Mouse (Mus musculus) CD4-positive, CD25-positive, alpha-beta regulatory T cell, adult 9 weeks (primary cell): ENCODE measurements around the gene Zfp764. TPM values are rescaled to one million over a fixed set of nuclear protein-coding genes. Genes with fewer than 3 reads are reported as not detected.

ENCODE experiments used
- polyA plus RNA-seq: library from polyadenylated mRNA; unstranded; fragments of 100-300 nt; shearing (Covaris generic); gene quantifications from one replicate; pipeline ENCODE4 v1.2.1, GENCODE M21; 2017

Zfp764 gene
- 17.3 TPM for polyA plus RNA-seq

GRCm38 (mm10) chr7:127406002-127406987 lies at the start of gene Zfp764:
TSS of gene Zfp764 (minus strand) at chr7:127406822.

GRCm38 (mm10) chr7:127448521-127449300 lies 42.1 kb upstream of the Zfp764 start, which contains the start of gene Zfp689:
TSS of gene Zfp689 (minus strand) at chr7:127449158.

GRCm38 (mm10) chr7:127421388-127422191 lies 15.0 kb upstream of the Zfp764 start, which contains the start of gene Zfp688:
TSS of gene Zfp688 (minus strand) at chr7:127422068.

GRCm38 (mm10) chr7:127393157-127393943 lies 13.3 kb downstream of the Zfp764 start, which contains the start of gene E430018J23Rik:
TSS of gene E430018J23Rik (minus strand) at chr7:127393629.

GRCm38 (mm10) chr7:127386641-127387392 lies 19.8 kb downstream of the Zfp764 start, which contains the start of gene 9130019O22Rik:
TSS of gene 9130019O22Rik (minus strand) at chr7:127387166.

GRCm38 (mm10) chr7:127375271-127376245 lies 31.1 kb downstream of the Zfp764 start, which contains the start of gene Zfp747:
TSS of gene Zfp747 (minus strand) at chr7:127376050.

Other genes with a start within 250 kb of the Zfp764 start
- gene Cd2bp2, start 210.8 kb downstream of the Zfp764 start, polyA plus RNA-seq = 81.8 TPM
- 12.7 TPM for gene Tbc1d10b, start 198.4 kb downstream of the Zfp764 start, polyA plus RNA-seq
- 22.7 TPM for gene Mylpf, start 197.9 kb downstream of the Zfp764 start, polyA plus RNA-seq
- 16.5 TPM for gene Zfp553, start 173.8 kb downstream of the Zfp764 start, polyA plus RNA-seq
- gene Sept1, start 173.7 kb downstream of the Zfp764 start, polyA plus RNA-seq = 607 TPM
- 0.60 TPM for gene Zfp771, start 162.5 kb downstream of the Zfp764 start, polyA plus RNA-seq
- gene Dctpp1, start 146.1 kb downstream of the Zfp764 start, polyA plus RNA-seq = 51.4 TPM
- 12.5 TPM for gene Sephs2, start 132.8 kb downstream of the Zfp764 start, polyA plus RNA-seq
- gene Itgal, start 110.6 kb downstream of the Zfp764 start, polyA plus RNA-seq = 375 TPM
- gene Zfp768, start 61.2 kb downstream of the Zfp764 start, polyA plus RNA-seq = 0.35 TPM
- gene Zfp747, start 30.8 kb downstream of the Zfp764 start, polyA plus RNA-seq = 24.7 TPM
- gene 9130019O22Rik, start 19.7 kb downstream of the Zfp764 start, polyA plus RNA-seq = 9.9 TPM
- 6.4 TPM for gene E430018J23Rik, start 13.2 kb downstream of the Zfp764 start, polyA plus RNA-seq
- gene Zfp688, start 15.2 kb upstream of the Zfp764 start, polyA plus RNA-seq = 48.9 TPM
- gene Zfp689, start 42.3 kb upstream of the Zfp764 start, polyA plus RNA-seq = 11.8 TPM
- gene Prr14, start 52.8 kb upstream of the Zfp764 start, polyA plus RNA-seq = 141 TPM
- gene Fbrs, start 72.4 kb upstream of the Zfp764 start, polyA plus RNA-seq = 9.0 TPM
- 81.0 TPM for gene Srcap, start 105.2 kb upstream of the Zfp764 start, polyA plus RNA-seq
- 10.2 TPM for gene Gm42715, start 112.8 kb upstream of the Zfp764 start, polyA plus RNA-seq
- gene Tmem265, start 154.6 kb upstream of the Zfp764 start, polyA plus RNA-seq = 14.8 TPM
- 112 TPM for gene Phkg2, start 166.5 kb upstream of the Zfp764 start, polyA plus RNA-seq
- gene Ccdc189, start 181.8 kb upstream of the Zfp764 start, polyA plus RNA-seq = 0.48 TPM
- gene Rnf40, start 181.9 kb upstream of the Zfp764 start, polyA plus RNA-seq = 154 TPM
- 2.3 TPM for gene Zfp629, start 209.0 kb upstream of the Zfp764 start, polyA plus RNA-seq